Mouse (Mus musculus) layer of hippocampus, adult 9-10 months (tissue): ENCODE results near the gene Midn.

Experiments used
- DNase-seq: peaks from one replicate; pipeline ENCODE4 v3.0.0; 2022; ENCODE audit warnings: low spot score

The Midn gene

DNA sequence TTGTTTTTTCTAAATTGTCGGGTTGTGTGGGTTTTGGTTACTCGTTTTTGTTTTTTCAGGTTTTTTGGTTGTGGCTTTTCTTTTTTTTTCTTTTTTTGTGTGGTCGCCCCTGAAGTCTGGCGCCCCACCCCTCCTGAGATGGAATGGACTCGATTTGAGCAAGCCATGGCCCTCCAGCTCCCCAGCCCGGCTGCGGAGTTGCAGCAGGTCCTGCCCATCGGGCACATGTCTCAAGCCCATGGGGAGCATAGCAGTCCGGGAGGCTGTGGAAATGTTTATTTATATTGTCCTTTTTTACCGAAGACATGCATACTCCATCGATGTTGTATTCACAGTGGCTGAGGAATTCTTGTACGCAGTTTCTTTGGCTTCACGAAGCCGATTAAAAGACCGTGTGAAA lies 23.2 kb downstream of the Midn start:
- DNase-seq: no peak

DNA sequence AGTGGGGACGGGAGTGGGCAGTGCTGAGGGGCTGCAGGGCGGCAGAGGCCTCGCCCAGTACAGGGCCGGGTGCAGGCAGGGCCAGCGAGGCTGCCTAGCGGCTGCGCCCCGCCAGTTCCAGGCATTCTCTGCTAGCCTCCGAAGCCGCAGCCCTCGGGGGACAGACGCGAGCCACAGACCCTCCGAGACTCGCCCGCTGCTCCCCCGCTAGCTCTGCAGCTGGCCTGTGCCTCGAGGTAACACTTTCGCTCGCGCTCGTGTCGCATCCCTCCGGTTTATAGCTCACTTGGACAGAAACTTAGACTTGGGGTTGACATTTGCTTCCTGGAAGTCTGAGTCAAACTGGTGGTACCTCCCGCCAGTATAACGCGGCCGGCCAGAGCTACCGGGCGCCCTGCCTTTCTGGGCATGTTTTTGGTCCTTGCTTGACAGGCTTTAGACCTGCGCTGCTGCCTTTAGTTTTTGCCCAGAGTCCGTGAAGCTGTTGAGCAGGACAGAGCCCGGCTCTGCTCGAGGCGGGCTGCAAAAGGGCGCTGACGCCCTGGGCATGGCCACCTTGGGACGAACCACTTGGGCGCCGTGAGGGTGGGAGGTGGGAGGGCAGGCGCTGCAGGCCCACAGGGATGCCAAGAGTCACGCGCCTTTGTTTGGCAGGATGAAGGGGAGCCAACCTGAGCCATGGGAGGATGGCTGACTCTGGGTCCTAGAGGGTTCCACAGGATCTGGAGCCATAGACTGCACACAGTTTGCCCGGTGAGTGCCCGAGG lies 23.9 kb downstream of the Midn start:
- no peak for DNase-seq

DNA sequence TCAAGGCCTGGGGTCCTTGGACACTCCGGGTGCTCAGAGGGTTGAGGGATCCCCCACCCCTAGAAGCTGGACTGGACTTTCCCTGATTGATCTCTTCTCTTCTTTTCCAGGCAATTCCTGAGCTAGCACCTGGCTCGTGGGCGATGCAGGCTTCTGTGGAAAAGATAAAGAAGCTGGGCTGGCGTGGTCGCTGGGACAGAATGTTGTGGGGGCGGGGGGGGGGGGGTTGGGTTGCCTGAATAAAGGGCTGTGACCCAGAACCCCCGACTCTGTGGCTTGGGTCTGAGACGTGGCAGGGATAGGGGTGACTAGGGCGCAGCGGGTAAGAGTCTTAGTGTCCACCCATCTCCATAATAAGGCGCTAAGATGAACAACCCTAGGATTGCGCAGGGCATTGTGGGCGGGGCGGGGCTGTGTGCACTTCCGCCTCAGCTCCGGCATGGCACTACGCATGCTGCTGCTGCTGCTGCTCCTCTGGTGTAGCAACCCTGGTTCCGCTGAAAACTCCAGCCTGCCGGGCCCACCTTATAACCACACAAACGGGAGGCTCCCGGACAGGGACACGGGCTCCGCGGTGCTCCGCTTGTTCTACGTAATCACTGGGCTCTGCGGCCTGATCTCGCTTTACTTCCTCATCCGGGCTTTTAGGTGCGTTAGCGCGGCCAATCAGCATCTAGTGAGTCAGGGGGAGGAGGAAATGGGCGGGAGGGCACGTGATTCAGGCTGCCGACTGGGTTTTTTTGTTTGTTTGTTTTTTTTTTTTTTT lies 24.6 kb downstream of the Midn start, which contains the start of gene 1600002K03Rik:
TSS of gene 1600002K03Rik (plus strand) at position 418 of the 766 bp plus-strand sequence.
- peak; percentile 94 for DNase-seq

DNA sequence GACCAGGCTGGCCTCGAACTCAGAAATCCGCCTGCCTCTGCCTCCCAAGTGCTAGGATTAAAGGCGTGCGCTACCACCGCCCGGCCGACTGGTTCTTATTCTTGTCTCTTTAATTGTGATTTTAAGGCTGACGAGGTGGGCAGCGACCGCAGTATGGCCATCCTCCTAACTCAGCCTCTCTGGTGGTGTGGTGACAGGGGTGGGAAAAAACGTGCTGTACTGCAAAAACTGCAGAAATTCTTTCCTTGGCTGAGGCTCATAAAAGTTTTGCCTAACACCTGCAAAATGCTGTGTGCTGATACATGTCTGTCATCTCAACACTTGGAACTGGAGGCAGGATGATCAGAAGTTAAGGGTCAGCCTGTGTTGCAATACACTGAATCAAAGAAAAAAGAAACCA lies 25.3 kb downstream of the Midn start:
- no peak for DNase-seq

DNA sequence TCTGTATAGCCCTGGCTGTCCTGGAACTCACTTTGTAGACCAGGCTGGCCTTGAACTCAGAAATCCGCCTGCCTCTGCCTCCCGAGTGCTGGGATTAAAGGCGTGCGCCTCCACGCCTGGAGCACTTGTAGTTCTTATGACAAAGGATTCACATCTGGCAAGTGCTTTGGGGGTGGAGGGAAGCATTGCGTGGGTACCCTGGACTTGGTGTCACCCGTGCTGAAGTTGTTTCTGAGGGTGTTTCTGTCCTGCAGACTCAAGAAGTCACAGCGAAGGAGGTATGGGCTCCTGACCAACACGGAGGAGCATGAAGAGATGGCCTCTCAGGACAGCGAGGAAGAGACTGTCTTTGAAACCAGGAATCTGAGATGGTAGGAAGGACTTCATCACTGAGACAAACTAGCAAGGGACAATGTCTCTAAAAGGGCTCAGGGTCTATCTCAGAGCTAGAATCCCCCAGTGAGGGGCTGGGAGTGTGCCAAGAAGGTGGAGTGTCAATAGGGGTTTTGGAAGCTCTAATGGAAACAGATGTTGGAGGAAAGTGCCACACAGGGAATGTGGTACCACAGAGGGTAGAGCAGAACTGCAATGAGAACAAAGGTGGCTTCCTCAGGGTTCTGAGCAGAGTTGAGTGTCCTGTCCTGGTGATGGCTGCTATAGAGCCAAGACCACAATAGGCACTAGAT lies 26.0 kb downstream of the Midn start:
- DNase-seq: no peak

DNA sequence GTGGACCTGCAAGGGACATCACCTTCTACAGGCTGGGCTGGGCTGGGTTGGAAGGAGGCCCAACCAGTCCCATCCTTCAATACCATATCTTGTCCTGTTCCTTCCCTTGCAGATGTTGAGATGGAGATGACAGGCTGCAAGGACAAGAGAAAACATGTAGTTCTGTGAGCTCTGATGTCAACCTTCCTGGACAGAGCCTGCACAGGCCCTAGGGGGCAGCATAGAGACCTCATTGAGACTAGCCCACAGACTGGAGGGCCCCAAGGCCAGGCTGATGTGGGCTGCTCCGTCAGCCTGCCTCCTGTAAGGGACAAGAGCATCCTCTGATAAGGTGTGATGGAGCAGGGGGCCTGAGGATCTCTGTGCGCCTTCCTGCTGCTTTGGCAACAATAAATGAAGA lies 26.6 kb downstream of the Midn start:
- no peak for DNase-seq

DNA sequence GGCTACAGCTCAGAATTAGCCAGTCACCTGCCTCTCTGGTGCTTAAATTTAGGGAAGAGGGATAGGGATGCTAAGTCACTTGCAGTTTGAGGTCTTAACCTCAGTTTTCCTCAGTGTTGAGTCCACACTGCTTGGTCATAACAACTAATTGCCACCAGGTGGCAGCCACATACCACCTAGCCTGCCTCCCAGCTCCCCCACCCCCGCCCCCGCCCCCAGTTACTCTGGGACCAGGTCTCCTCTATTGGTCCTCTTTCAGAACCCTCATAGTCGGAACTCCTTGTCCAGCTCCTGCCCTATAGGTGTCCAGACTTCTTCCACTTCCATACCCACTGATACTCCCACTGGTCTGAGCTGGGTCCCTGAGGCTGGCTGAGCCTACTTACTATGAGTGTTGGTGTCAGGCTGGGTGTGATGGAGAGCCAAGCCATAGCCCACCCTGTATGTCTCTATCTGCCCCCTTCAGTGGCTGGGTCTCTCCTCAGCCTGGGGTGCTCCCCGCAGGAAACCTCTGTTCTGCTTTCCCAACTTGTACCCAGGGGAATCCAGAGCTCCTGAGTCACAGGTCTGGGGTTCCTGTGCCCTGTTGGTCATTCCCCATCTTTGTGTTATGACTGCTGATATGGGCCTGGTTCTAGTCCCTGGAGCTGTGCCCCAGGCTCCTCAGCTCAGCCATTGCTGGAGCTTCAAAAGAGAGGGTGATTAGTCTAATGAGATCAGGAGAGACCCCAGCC lies 27.6 kb downstream of the Midn start:
- DNase-seq: no peak

DNA sequence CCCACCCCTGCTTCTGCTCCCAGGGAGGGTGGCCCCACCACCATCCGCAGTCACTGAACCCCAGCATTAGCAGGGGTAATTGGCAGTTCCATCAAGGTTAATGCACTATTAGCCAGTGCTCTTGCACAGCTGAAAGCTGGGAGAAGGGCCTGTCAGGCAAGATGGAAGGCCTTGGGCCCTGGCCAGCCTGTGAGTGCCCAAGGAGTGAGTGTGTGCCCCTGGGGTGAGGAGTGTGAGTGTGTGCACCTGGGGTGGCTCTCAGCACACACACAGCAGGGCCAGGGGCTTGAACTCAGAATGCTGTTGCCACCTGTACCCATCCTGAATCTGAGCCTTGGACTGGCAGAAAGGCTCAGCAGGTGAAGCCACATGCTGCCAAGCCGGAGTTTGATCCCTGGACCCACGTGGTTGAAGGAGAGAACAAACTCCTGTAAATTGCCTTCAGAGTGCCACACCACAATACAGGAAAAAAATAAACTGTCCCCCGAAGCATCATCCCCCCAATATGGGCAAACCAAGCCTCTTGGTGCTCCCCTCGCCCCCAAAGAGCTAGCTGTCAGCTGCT lies 28.3 kb downstream of the Midn start:
- DNase-seq: no peak

DNA sequence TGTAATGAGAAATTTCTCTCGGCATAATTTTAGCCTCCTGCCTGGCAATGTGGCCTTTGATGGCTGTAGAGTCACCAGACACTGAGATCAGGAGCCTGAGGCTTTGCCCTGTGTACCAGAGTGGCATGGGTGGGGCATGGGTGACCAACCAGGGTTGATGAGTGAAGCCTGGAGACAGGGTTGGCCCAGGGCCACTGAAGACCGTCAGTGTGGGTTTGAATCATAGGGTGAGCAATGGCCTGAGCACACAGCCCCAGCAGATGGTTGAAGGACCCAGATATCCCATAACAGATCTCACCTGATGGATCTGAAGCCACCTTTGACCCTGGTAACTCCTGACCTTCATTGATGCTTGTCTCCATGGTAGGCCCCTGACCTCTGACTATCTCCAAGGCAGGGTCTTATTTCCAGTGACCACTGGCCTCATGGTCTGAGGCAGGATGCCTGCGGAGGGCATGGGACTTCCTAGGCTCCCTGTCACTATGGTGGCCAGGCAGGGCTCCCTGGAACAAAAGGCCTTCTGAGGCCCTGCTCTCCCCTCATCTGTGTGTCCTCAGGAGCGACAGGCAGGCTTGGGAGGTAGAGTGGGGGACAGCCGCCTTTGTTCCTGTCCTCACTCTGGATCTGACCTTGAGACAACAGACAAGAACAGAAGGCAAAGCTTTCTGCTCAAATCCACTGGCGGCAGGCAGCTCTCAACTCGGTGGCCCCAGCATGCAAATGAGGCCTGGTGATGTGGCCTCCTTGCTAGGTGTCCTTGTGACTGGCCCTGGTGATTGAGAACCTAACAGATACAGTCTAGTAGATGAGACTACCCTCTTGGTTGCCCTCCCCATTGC lies 29.6 kb downstream of the Midn start:
- no peak for DNase-seq

DNA sequence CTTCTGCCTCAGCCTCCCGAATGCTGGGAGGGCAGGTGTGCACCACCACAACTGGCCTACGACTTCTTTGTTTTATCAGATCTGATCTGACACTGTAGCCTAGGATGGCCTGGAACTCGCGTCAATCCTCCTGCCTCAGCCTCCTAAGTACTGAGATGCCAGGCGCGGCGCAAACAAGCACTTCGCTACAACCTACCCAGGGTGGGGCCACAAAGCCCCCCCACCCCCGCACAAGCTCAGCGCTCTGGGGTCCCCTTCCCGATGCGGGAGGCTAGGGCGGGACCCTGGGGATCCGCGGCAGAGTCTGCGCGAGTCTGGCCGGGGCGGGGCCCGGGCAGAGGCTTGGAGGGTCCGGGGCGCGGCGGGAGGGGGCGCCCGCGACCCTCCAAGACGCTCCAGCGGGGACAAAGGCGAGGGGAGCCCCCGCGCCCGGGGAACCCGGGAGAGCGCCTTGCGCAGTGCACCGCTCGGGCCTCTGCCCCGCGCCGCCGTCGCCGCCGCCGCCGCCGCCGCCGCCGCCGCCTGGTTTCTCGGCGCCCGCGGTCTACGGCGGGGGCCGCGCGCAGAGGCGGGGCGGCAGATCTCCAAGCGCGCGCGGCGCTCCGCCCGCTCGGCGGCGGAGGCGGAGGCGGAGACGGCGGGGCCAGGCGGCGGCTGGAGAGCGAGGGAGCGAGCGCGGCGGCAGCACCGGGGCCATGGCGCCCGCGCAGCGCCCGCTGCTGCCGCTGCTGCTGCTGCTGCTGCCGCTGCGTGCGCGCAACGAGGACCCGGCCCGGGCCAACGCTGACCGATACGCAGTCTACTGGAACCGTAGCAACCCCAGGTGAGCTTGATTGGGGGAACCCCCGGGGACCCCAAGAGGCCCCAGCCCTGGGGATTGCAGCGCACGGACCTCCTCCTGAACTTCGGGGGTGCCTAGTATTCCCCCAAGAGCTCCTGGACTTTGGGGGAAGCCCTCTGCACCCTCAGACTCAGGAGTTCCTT lies 31.3 kb downstream of the Midn start, which contains the start of gene Efna2:
TSS of gene Efna2 (plus strand) at position 415 of the 984 bp plus-strand sequence.
- DNase-seq: no peak

DNA sequence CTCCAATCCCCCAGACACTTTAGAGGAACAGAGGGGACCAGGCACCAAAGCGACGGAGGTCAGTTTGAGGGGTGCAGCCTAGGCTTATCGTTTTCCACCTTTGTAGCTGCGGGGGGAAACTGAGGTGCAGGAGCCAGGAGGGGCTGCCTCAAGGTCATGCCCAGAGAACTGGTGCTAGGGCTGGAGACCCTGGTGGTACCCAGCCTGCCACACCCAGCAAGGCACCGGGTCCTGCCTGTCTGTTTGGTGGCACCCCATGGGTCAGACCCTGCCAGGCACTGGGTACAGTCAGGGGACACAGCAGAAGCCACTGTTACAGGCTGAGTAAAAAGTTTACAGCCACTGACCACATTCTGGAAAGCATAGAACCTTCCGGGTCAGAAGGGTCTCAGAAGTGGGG lies 32.2 kb downstream of the Midn start:
- DNase-seq: no peak

DNA sequence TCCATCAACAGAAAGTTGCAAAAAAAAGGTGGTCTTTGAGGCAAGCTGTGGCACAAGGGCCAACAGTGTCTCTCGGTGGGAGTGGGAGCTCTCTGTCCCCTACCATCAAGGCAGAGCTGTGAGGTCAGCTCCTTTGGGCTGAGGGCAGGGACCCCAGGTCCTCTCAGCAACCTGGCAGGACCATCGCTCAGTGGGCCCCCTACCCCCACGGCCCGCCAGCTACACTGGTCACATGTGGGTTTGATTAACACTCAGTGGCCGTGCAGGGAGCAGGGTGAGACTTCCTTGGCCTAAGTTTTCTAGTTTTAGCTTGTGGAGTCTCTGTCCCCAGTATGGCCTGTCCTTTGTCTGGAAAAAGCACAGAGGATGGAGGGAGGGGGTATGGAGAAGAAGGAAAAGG lies 32.8 kb downstream of the Midn start:
- DNase-seq: no peak

DNA sequence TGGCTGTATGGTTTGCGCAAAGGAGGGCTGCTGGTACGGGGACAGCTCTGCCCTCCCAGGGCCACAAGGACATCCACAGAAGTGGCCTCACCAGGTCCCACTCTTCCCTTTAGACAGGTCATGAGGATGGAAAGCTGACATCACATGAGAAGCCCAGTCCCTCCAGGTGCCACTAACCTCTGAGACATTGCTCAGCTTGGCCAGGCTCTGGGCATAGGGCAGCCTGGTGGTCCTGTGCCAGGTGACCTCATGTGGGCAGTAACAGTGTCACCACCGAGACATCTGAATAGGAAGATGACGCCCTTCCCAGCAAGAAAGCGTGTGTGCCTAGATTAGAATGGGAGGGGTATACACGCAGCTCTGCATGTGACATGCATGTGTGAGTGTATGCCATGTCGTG lies 34.5 kb downstream of the Midn start:
- no peak for DNase-seq

DNA sequence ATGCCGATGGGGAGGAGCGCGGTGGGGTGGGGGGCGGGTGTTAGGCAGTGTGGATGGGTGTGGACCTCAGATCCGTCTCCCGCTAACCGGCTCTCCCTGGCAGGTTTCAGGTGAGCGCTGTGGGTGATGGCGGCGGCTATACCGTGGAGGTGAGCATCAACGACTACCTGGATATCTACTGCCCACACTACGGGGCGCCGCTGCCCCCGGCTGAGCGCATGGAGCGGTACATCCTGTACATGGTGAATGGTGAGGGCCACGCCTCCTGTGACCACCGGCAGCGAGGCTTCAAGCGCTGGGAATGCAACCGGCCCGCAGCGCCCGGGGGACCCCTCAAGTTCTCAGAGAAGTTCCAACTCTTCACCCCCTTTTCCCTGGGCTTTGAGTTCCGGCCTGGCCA lies 38.6 kb downstream of the Midn start:
- DNase-seq: no peak

DNA sequence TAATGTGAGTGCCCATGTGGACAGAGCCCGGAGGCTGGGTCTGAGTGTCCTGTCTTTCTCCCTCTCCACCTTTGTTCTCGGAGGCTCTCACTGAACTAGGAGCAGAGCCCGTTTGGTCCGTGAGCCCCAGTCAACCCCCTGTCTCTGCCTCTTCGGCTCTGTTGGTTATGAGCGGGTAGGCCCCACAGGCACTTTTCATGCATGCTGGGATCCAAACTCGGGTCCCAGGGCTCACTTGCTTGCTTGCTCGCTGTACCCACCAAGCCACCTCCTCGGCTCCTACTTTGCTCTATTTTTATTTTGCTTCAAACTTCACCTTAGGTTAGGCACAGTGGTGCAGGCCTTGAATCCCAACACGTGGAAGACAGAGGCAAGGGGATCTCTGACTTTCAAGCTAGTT lies 39.7 kb downstream of the Midn start:
- no peak for DNase-seq

DNA sequence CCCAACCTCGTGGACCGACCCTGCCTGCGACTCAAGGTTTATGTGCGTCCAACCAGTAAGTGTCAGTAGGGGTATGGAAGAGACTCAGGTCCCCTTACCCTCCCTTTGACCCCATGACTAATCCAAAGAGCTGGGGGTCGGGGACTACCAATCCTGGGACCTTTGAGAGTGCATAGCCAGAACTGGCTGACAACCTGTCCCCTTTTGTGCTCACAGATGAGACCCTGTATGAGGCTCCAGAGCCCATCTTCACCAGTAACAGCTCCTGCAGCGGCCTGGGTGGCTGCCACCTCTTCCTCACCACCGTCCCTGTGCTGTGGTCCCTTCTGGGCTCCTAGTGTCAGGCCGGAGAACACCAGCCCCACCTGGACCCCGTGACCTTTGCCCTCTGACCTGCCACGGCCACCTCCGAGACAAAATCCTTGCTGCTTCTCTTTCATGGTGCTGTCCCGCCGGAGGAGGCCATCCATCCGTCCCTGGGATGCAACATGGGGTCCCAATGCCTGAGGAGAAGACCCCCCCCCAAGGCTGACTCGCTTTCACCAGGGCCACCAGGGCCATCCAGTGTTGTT lies 40.5 kb downstream of the Midn start:
- no peak for DNase-seq

DNA sequence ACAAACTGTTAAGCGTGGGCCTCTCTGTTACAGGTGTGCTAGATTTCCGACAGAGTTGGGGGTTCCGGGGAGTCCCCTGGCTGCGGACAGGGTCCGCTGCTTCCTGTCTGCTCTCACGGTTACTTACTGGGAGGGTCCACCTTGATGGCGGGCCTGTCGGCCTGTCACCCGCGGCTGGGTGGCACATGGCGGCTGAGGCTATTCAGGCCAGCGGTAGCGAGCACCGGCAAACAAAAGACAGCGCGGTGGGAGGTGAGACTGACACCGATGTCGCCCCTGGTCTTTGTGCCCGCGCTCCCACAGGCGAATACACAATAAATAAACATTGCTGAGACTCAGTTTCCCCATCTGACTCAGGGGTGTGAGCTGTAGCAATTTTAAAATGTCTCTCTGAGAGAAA lies 41.9 kb downstream of the Midn start:
- no peak for DNase-seq

DNA sequence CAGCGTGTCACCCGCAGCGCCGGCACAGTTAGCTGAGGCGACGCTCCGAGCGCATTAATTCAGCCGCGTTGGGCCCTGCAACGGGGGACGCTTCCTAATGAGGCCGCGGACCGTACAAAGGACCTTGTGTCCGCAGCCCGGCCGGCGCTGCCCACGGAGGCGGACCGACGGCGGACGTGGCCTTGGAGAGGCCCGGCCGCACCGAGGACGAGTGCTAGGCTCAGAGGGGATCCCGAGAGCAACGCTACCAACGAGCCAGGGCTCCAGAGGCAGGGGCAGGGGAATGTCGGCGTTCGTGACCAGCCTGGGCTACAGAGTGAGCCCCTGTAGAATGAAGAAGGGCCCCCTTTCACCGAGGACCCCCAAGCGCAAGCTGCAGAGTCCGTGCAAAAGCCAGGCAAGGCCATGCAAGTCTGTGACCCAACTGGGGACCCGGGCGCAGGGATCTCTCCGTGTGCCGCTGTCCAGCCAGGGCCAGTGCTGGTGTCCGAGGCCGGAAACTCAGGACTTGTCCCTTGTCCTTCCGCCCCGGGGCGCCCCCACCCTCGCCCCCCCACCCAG lies 42.5 kb downstream of the Midn start:
- DNase-seq: no peak

DNA sequence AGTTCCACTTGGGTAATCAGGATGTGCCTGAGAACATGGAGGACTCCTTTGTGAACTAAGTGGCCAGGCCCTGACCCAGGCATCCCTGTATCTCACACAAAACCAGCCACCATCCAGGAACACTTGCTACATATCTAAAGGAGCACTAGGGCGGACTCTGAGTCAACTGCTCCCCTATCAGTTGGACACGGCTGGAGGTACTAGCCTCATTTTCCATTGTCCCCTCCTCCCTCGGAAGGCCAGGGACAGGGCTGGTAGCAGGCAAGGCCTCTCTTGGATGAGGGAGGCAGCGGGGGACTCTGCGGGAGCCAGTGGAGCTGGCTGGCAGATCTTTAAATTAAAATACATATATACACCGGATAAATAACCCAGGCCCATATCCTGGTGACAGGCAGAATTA lies 45.9 kb downstream of the Midn start:
- DNase-seq: no peak
